Mouse (Mus musculus): Measurements from ENCODE around the gene Tmem255b.

Tmem255b gene

DNA sequence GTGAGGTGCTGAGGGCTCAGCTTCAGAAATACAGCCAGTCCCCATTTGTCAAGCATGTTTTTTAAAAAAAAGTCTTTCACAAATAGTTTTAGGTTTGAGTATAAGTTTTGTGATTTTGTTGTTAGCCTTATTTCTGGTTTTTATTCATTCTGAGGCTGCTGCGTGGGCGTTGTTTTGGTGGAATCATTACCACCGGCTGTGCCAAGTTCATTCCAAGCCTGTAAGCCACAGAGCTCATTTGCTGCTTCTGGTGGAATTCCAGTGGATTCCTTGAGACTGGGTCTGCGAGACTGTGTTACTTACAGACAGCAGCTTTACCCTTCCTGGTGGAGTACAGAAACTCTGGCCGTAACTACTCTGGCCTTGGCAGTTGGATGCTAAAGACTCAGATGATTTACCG, 11.5 kb downstream of the Tmem255b start:
- no peak for DNase-seq (ENCODE audit: low spot score in 2 of 2)

DNA sequence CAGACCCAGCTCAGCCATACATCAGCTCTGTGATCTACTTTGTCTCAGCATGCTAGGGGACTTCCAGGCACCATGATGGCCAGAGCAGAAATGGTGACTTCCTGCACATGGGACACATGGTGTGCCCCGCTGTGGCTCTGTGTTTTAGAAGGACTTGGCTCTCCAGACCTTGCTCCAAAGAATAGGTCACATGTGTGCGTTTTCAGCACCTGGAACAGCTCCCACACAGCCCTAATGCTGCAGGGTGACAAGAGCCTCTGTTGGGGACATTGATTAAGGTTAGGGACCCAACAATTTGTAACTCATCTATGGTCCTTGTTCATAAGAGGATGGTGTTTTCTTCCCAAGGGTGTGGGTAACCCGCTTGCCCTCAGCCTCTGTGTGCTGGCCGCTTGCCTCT, 13.2 kb downstream of the Tmem255b start:
- DNase-seq (ENCODE audit: low spot score in 2 of 2), result no peak

GRCm38 (mm10) chr8:13451747-13452277, 16.8 kb downstream of the Tmem255b start:
- no peak for DNase-seq (ENCODE audit: low spot score in 2 of 2)

- DNase-seq (ENCODE audit: low spot score in 2 of 2), result peak in 1 of 2 experiments; percentile 35
Observed at GRCm38 (mm10) chr8:13454341-13455113, 19.5 kb downstream of the Tmem255b start.

DNA sequence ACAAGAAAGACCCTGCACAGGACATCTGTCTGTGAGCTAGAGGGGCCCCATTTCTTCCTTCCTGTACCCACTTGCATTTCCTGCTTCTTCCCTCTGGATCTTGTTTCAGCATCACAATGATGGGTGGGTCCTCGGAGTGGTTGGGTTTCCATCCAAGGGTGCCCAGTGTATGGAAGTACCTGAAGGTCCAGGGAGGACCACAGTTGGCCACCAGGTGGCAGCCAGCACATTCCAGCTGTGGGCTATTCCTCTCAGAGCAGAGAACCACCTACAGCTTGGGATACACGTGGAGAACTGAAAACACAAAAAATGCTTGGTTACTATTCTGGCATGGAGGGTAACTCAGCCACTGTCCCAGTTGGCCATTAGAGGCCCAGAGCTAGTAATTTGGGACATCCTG, 20.3 kb downstream of the Tmem255b start:
- peak in 1 of 2 experiments; percentile 64 for DNase-seq (ENCODE audit: low spot score in 2 of 2)

GRCm38 (mm10) chr8:13459431-13459830, 24.4 kb downstream of the Tmem255b start:
- no peak for DNase-seq (ENCODE audit: low spot score in 2 of 2)

DNA sequence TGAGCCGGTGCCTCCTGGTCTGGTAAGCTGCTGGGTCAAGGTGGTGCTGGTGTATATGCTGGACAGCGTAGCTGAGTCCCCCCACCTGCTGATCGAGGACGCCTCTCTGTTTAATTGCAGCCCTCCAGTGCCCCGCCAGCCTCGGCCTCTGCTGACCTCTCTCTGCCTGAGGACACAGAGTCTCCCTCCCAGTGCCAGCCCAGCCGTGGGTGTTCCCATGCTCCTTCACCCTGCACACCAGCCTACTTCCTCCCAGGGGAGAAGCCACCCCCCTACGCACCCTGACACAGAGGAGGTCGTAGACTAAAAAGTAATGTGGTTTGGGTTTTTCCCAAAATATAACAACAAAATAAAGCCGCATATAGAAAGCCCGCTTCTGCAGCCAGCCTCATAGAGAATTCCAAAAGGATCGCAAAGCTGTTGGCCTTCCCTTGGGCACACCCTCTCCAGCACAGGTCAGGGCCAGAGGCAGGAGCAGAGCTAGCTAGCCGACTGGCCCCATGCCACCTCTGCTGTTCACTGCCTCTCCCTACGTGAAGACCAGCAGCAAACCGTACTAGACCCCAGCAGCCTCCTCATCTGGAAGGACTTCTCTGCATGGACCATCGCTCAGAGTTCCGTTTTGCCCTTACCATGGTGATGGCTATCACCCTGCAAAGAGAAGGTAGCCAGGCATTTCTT, 26.2 kb downstream of the Tmem255b start:
- DNase-seq (ENCODE audit: low spot score in 2 of 2), result no peak

- peak in 1 of 2 experiments; percentile 83 for DNase-seq (ENCODE audit: low spot score in 2 of 2)
Observed at GRCm38 (mm10) chr8:13461843-13462242, 26.9 kb downstream of the Tmem255b start.

GRCm38 (mm10) chr8:13462392-13462791, 27.4 kb downstream of the Tmem255b start:
- DNase-seq (ENCODE audit: low spot score in 2 of 2), result no peak

DNA sequence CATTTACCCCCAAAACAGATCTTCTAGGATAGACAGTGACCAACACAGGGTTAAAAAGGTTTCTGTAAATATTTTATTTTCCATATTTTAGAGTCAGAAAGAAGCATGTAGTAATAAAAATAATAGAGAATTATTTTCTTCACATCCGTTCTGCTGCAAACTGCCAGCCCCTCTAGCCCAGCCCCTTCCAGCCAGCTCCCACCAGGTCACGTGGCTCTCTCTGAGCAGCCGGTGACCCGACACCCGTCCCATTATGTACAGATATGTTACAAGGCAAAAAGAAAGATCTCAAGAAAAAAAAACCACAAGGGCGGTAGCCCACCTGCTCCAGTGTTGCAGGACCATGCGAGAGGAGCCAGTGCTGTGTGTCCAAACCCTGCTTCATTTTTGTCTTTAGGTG, 30.3 kb downstream of the Tmem255b start:
- DNase-seq (ENCODE audit: low spot score in 2 of 2), result no peak

DNA sequence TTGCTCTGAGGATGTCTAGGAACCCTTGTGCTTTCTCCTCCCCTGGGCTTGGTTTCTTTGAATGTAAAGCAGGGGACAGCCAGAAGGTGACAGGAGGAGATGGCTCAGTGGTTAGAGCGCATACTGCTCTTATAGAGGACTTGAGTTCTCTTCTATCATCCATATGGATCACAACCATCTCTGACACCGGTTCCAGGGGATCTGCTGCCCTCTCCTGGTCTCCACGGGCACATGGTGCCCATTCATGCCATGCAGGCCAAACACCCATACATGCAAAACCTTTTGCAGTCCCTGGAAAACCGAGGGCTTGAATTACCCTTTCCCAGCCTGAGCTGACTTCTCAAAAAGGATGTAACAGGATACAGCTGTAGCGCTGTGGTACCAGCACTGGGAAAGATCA, 32.0 kb downstream of the Tmem255b start:
- peak in 1 of 2 experiments; percentile 47 for DNase-seq (ENCODE audit: low spot score in 2 of 2)

DNA sequence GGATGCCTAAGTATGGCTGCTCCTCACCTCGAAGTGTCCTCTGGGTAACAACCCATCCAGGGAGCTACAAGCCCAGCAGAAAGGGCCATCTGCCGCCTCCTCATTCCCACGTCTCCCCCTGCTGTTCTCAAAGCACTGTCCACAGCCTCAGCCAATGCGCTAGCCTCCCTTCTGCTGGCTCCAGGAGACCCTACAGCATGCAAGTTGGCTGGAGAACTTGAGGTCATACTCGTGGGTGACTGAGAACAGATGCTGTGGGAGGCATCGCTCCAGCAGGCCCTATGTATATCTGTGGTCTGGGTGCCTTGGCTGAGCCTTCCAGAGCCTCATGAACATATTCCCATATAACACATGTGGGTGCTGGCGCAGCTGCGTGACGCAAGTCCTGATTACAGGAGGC, 33.7 kb downstream of the Tmem255b start:
- DNase-seq (ENCODE audit: low spot score in 2 of 2), result peak in 1 of 2 experiments; percentile 31

DNA sequence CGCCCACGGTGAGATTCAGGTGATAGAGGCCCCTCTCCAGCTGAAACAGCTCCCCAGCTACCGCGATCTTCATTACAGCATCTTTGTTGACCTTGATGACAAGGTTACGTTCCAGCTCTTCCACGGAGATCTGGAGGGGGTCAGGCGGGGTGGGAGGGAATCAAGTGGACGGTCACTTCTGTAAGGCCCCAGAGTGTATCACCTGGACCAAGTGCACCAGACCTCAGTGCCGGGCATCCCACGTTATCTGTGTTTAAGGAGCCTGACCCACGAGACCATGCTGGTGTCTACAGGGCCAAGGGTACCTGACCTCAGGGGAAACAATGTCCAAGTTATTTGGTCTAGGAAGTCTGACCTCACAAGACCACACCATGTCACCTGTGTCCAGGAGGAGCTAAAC, 36.5 kb downstream of the Tmem255b start:
- DNase-seq (ENCODE audit: low spot score in 2 of 2), result no peak

DNA sequence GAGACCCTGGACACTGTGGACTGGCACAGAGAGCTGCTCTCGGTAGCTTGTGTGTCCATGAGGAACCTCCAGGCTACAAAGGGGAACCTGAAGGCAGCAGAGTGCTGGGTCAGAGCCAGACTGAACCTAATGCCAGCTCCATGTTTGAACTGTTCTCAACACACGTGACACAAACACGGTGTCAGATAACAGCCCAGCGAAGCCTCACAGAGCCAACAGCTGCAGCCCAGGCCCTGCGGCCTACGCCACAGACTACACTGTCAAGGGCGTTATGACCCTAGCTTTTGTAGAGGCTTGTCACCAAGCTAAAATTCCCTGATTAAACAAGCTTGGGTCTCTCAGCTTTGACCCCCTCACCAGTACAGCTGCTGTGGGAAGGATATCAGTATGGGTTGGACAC, 37.3 kb downstream of the Tmem255b start:
- no peak for DNase-seq (ENCODE audit: low spot score in 2 of 2)

- DNase-seq (ENCODE audit: low spot score in 2 of 2), result no peak
Observed at GRCm38 (mm10) chr8:13475892-13476291, 40.9 kb downstream of the Tmem255b start.

- DNase-seq (ENCODE audit: low spot score in 2 of 2), result no peak
Observed at GRCm38 (mm10) chr8:13481089-13481554, 46.1 kb downstream of the Tmem255b start.

GRCm38 (mm10) chr8:13481596-13481995, 46.6 kb downstream of the Tmem255b start:
- DNase-seq (ENCODE audit: low spot score in 2 of 2), result no peak

DNA sequence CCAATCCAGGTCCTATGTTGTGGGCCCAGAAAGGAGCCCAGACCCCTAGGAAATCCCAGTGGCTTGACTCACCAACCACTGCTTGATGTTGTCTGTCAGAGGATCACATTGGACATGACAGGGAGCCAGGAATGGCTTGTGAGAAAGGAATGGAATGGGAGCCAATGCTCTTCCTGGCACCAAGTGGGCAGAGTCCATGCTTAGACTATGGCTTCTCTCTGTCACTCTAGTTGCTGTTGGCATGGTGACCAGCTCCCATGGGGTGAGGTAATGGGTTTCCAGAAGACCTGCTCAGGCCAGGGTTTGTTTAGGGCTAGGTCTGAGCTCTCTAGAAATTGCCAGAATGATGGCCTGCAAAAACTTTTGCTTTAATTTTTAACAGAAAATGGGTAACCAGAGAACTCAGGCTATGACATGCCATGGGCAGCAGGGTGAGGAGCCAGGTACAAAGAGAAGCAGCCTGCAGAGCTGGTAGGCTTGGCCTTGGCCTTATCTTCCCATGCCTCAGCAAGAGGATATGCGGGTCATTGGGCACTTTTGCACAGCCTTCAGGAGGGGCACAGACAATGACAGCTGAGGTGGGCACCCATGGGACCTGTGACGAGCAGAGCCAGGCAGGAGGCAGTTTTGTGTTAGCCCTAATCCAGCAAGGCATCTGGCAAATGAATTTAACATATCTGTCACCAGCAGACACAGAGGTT, 47.3 kb downstream of the Tmem255b start:
- no peak for DNase-seq (ENCODE audit: low spot score in 2 of 2)

DNA sequence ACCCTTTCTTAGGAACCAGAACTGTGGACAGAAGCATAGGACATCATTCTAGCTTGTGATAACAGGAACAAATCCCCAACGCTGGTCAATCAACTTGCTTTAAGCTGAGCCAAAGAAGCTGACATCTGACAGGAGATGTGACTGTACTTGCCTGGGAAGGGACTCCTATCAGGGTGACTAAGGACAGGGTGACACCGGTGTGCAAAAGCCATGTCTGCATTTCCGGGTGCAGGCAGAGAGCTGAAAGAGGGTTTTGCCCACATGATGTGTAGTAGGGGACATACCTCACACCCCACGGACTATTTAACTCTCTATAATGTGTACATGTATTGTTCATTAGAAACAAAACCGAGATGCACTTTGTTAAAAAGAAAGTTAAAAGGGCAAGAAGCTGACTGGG, 48.2 kb downstream of the Tmem255b start:
- DNase-seq (ENCODE audit: low spot score in 2 of 2), result no peak

GRCm38 (mm10) chr8:13489351-13489750, 54.4 kb downstream of the Tmem255b start:
- DNase-seq (ENCODE audit: low spot score in 2 of 2), result no peak

DNA sequence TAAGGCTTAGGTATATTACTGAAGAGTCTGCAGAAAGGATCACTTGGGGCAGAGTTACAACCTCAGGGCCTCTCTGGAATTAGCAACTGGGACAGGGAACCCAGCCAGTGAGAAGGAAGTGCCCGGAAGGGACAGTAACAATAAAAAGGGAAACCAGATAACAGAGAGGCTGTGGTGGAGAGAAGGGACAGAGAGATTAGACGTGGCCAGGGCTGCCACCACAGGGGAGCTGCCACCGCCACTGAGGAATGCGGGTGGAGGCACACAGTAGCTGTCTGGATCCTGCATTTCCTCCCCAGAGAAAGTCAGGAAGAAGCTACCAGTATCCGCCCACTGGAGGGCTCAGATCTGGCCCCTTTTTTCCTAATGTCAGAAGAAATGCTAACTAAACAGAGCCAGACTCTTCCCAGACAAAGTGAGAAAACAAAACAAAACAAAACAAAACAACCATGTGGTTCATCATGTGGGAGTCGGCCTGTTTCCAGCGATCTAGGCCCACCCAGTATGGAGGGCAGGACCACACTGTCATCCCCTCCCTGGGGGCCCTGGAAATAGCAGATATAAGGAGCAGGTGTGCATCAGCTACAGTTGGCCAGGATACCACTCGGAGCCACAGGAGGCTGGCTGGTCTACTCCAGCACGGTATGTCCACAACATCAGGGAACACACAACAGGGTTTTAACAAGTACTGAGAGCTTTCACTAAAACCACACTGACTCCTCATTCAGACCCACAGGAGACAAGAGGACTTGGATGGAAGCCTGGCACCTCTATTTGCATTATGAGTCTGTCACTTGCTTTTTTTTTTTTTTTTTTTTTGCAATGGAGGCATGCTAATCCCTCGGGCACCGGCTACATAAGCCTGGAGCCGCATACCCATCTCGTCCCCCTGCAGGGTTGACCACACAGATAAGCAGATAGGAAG, 55.3 kb downstream of the Tmem255b start:
- no peak for DNase-seq (ENCODE audit: low spot score in 2 of 2)
